Mouse (Mus musculus): ENCODE results near the gene Tysnd1. TPM values are rescaled to one million over a fixed set of nuclear protein-coding genes. Genes with fewer than 3 reads are reported as not detected.

Tysnd1 gene
- polyA plus RNA-seq, 1 experiment from 2014 or later = 32.0 TPM

- Histone ChIP-seq H3K27me3 (ENCODE audit: control insufficient read depth, insufficient read depth, low read length) (no peaks in the 10 kb centered on the region), H3K4me2 (replicated peaks) (no peak overlapping the region), H3K4me3 (replicated peaks; ENCODE audit: low read length) (no peak overlapping the region), H3K27ac (no peak overlapping the region), H3K9me3 (ENCODE audit: control insufficient read depth, low read length) (no peaks in the 10 kb centered on the region), H3K4me1 (replicated peaks; ENCODE audit: control insufficient read depth, insufficient read depth, low read length) (no peaks in the 10 kb centered on the region), H3K9ac (no peak overlapping the region), H3K36me3 (replicated peaks; ENCODE audit: control insufficient read depth, insufficient read depth) (no peaks in the 10 kb centered on the region)
- 79% methylated on average over 6 of the region's 6 CpGs for WGBS
- no peak for DNase-seq (ENCODE audit: low spot score)
- ATAC-seq (ENCODE audit: low FRiP score) = no peak
These were observed 28.0 kb downstream of the Tysnd1 start for GRCm38 (mm10) chr10:61723271-61723670.

GRCm38 (mm10) chr10:61729181-61729580 is 33.9 kb downstream of the Tysnd1 start:
- no peak for DNase-seq (ENCODE audit: low spot score)
- ATAC-seq (ENCODE audit: low FRiP score) = no peak

GRCm38 (mm10) chr10:61730171-61730570 is 34.9 kb downstream of the Tysnd1 start:
- no peak for ATAC-seq (ENCODE audit: low FRiP score)
- 96% methylated on average over 6 of the region's 6 CpGs for WGBS

More at GRCm38 (mm10) chr10:61729181-61729580, 33.9 kb downstream of the Tysnd1 start:
- Histone ChIP-seq H3K36me3 (replicated peaks; ENCODE audit: control insufficient read depth, insufficient read depth) (no peaks in the 10 kb centered on the region), H3K4me3 (replicated peaks; ENCODE audit: low read length) (no peak overlapping the region), H3K4me2 (replicated peaks) (no peak overlapping the region), H3K9ac (no peak overlapping the region), H3K4me1 (replicated peaks; ENCODE audit: control insufficient read depth, insufficient read depth, low read length) (no peaks in the 10 kb centered on the region), H3K9me3 (ENCODE audit: control insufficient read depth, low read length) (no peaks in the 10 kb centered on the region), H3K27me3 (ENCODE audit: control insufficient read depth, insufficient read depth, low read length) (no peaks in the 10 kb centered on the region), H3K27ac (no peak overlapping the region)
- 75% methylated on average over 11 of the region's 11 CpGs for WGBS

DNA sequence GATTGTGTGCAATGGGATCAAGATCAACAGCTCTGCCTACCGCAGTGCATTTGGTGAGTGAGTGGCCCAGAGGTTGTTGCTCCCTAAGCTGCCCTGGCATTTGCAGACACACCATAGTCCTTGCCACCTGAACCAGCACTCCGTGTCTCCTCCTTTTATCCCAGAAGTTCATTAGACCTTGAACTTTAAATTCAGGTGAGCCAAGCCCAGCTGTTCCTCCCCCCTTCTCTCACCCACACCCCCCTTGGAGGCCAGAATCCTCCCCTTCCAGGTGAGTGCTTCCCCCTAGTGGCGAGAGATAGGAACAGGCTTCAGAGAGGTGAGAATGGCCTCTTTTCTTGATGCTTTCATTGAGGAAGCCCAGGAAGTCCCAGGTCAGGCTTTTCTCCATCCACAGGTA is 39.1 kb downstream of the Tysnd1 start:
- Histone ChIP-seq H3K4me3 (replicated peaks; ENCODE audit: low read length) (no peak overlapping the region), H3K27ac (no peak overlapping the region), H3K9ac (no peak overlapping the region), H3K9me3 (ENCODE audit: control insufficient read depth, low read length) (no peaks in the 10 kb centered on the region), H3K27me3 (ENCODE audit: control insufficient read depth, insufficient read depth, low read length) (no peaks in the 10 kb centered on the region), H3K4me1 (replicated peaks; ENCODE audit: control insufficient read depth, insufficient read depth, low read length) (no peaks in the 10 kb centered on the region), H3K36me3 (replicated peaks; ENCODE audit: control insufficient read depth, insufficient read depth) (peaks cover 24% of the 10 kb centered on the region), H3K4me2 (replicated peaks) (no peak overlapping the region)
- 43% methylated on average over 3 of the region's 3 CpGs for WGBS
- ATAC-seq (ENCODE audit: low FRiP score) (no peak), DNase-seq (ENCODE audit: low spot score) (no peak)

More at GRCm38 (mm10) chr10:61730171-61730570, 34.9 kb downstream of the Tysnd1 start:
- DNase-seq (ENCODE audit: low spot score) = no peak
- H3K36me3 ChIP-seq (replicated peaks; ENCODE audit: control insufficient read depth, insufficient read depth) = no peaks in the 10 kb centered on the region
- no peaks in the 10 kb centered on the region for H3K9me3 ChIP-seq (ENCODE audit: control insufficient read depth, low read length)
- no peaks in the 10 kb centered on the region for H3K4me1 ChIP-seq (replicated peaks; ENCODE audit: control insufficient read depth, insufficient read depth, low read length)
- no peak overlapping the region for H3K9ac ChIP-seq
- no peak overlapping the region for H3K4me2 ChIP-seq (replicated peaks)
- H3K4me3 ChIP-seq (replicated peaks; ENCODE audit: low read length) = no peak overlapping the region
- no peaks in the 10 kb centered on the region for H3K27me3 ChIP-seq (ENCODE audit: control insufficient read depth, insufficient read depth, low read length)
- H3K27ac ChIP-seq = no peak overlapping the region

DNA sequence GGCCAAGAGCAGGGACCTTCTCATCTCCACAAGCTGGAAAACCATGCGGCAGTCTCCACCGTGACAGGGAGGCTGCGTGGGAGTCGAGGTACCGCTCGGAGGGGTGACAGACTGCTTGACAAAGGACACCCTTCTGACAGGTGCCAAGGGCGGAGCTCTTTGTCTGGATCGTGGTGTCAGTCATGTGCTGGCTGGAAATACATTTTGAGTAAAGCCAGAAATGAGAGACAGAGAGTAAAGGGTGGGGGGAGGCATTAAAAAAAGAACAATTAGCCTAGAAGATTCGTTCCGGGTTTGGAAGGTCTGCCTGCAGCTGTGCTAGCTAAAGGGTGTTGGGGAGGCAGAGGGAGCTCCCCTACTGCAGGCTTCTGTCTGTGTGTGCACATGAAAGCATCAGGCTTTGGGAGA is 41.4 kb downstream of the Tysnd1 start:
- Histone ChIP-seq H3K4me2 (replicated peaks) (no peak overlapping the region), H3K27ac (peak overlapping the region; percentile 6; the same call in 1 of the 2 replicates), H3K4me1 (replicated peaks; ENCODE audit: control insufficient read depth, insufficient read depth, low read length) (no peaks in the 10 kb centered on the region), H3K9me3 (ENCODE audit: control insufficient read depth, low read length) (no peaks in the 10 kb centered on the region), H3K4me3 (replicated peaks; ENCODE audit: low read length) (no peak overlapping the region), H3K36me3 (replicated peaks; ENCODE audit: control insufficient read depth, insufficient read depth) (peaks cover 47% of the 10 kb centered on the region), H3K27me3 (ENCODE audit: control insufficient read depth, insufficient read depth, low read length) (no peaks in the 10 kb centered on the region), H3K9ac (no peak overlapping the region)
- DNase-seq (ENCODE audit: low spot score) = no peak
- WGBS = 76% methylated on average over 10 of the region's 10 CpGs
- no peak for ATAC-seq (ENCODE audit: low FRiP score)

DNA sequence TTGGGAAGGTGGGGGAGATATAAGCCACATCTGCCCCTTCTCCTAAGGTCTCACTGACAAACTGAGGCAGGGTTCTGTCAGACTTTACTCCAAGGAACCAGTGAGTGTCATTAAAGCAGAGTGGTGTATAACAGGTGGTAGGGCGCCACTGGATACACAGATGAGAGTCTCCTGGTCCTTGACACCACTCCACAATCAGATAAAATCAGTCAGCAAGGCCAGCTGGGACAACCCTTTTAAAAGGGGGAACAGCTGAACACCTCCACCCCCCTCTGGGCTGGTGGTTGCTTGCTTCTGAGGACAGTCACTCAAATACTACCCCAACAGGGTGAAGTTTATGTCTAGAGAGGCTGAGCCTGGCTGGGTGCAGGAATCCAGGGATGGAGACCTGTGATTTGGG is 42.2 kb downstream of the Tysnd1 start:
- Histone ChIP-seq H3K27me3 (ENCODE audit: control insufficient read depth, insufficient read depth, low read length) (no peaks in the 10 kb centered on the region), H3K9me3 (ENCODE audit: control insufficient read depth, low read length) (no peaks in the 10 kb centered on the region), H3K4me2 (replicated peaks) (no peak overlapping the region), H3K9ac (no peak overlapping the region), H3K27ac (no peak overlapping the region), H3K4me1 (replicated peaks; ENCODE audit: control insufficient read depth, insufficient read depth, low read length) (no peaks in the 10 kb centered on the region), H3K4me3 (replicated peaks; ENCODE audit: low read length) (no peak overlapping the region), H3K36me3 (replicated peaks; ENCODE audit: control insufficient read depth, insufficient read depth) (peaks cover 55% of the 10 kb centered on the region)
- no peak for ATAC-seq (ENCODE audit: low FRiP score)
- no peak for DNase-seq (ENCODE audit: low spot score)
- WGBS = 91% methylated on average over 1 of the region's 1 CpGs

DNA sequence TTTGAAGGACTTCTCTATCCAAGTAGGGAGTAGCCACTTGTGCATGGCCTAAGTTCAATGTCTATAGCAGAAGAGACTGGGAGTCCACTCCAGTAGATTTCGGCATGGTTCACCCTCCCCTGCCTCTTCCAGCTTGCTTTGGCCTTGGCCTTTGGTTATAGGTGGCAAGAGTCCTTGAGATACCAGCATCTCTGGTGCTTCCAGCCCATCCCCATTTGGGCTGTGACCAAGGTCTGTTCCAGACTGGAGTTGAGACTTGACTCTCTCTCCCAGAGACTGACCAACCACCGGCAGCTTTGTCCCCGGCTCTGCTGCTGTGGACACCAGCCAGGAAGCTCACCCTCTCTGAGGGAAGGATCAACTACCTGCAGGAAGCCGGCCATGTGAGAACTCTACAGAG is 42.8 kb downstream of the Tysnd1 start:
- H3K4me1 ChIP-seq (replicated peaks; ENCODE audit: control insufficient read depth, insufficient read depth, low read length) = no peaks in the 10 kb centered on the region
- H3K4me3 ChIP-seq (replicated peaks; ENCODE audit: low read length) = no peak overlapping the region
- WGBS = 99% methylated on average over 4 of the region's 4 CpGs
- H3K36me3 ChIP-seq (replicated peaks; ENCODE audit: control insufficient read depth, insufficient read depth) = peaks cover 61% of the 10 kb centered on the region
- H3K27me3 ChIP-seq (ENCODE audit: control insufficient read depth, insufficient read depth, low read length) = no peaks in the 10 kb centered on the region
- ATAC-seq (ENCODE audit: low FRiP score) (no peak), DNase-seq (ENCODE audit: low spot score) (no peak)
- H3K9ac ChIP-seq = no peak overlapping the region
- no peaks in the 10 kb centered on the region for H3K9me3 ChIP-seq (ENCODE audit: control insufficient read depth, low read length)
- no peak overlapping the region for H3K4me2 ChIP-seq (replicated peaks)
- H3K27ac ChIP-seq = no peak overlapping the region

- DNase-seq (ENCODE audit: low spot score) (no peak), ATAC-seq (ENCODE audit: low FRiP score) (no peak)
- no peak overlapping the region for H3K4me3 ChIP-seq (replicated peaks; ENCODE audit: low read length)
- H3K4me1 ChIP-seq (replicated peaks; ENCODE audit: control insufficient read depth, insufficient read depth, low read length) = no peaks in the 10 kb centered on the region
- peaks cover 93% of the 10 kb centered on the region for H3K36me3 ChIP-seq (replicated peaks; ENCODE audit: control insufficient read depth, insufficient read depth)
- H3K9ac ChIP-seq = no peak overlapping the region
- no peak overlapping the region for H3K27ac ChIP-seq
- whole genome bisulfite sequencing = 96% methylated on average over 1 of the region's 1 CpGs
- 0 out of 2 replicates have a peak, but pooled peaks cover 3% of the 10 kb centered on the region for H3K9me3 ChIP-seq (ENCODE audit: control insufficient read depth, low read length)
- H3K27me3 ChIP-seq (ENCODE audit: control insufficient read depth, insufficient read depth, low read length) = no peaks in the 10 kb centered on the region
- H3K4me2 ChIP-seq (replicated peaks) = no peak overlapping the region
These were observed 46.0 kb downstream of the Tysnd1 start for GRCm38 (mm10) chr10:61741306-61741705.

DNA sequence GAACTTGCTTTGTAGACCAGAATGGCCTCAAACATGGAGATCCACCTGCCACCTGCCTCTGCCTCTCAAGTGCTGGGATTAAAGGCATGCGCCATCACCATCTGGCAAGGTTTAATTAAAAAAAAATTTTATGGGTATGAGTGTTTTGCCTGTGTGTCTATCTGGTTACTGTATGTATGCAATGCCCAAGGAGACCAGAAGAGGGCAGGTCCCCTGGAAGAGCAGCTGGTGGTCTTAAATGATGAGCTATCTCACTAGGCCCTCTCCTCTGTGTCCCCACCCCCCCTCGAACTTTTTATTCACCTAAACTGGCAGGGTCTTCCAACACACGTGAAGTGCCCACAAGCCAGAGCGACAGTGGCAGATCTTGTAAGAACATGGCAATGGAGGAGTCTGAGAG is 46.6 kb downstream of the Tysnd1 start:
- no peak for DNase-seq (ENCODE audit: low spot score)
- no peak for ATAC-seq (ENCODE audit: low FRiP score)
- Histone ChIP-seq H3K4me2 (replicated peaks) (no peak overlapping the region), H3K4me1 (replicated peaks; ENCODE audit: control insufficient read depth, insufficient read depth, low read length) (no peaks in the 10 kb centered on the region), H3K4me3 (replicated peaks; ENCODE audit: low read length) (no peak overlapping the region), H3K9me3 (ENCODE audit: control insufficient read depth, low read length) (0 out of 2 replicates have a peak, but pooled peaks cover 3% of the 10 kb centered on the region), H3K36me3 (replicated peaks; ENCODE audit: control insufficient read depth, insufficient read depth) (peaks cover 99% of the 10 kb centered on the region), H3K27me3 (ENCODE audit: control insufficient read depth, insufficient read depth, low read length) (no peaks in the 10 kb centered on the region), H3K9ac (no peak overlapping the region), H3K27ac (no peak overlapping the region)
- 92% methylated on average over 4 of the region's 4 CpGs for WGBS

DNA sequence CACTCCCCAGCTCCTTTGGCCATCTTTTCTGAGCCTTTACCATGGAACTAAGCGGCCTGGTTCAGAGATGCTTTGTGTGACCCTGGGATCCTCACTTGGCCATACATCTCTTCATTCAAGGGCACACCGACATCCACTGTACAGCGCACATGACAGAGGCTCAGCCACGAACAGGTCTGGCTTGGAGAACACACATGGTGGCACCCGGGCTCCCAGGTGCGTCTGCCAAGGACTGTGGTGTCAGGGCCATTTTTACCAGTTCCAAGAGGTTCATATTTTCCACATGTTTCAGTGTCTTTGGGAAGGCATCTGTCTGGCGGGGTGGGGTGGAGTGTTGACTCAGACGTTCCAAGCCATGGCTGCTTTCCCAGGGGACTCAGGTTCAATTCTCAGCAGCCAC is 47.0 kb downstream of the Tysnd1 start:
- Histone ChIP-seq H3K9me3 (ENCODE audit: control insufficient read depth, low read length) (0 out of 2 replicates have a peak, but pooled peaks cover 3% of the 10 kb centered on the region), H3K4me2 (replicated peaks) (no peak overlapping the region), H3K36me3 (replicated peaks; ENCODE audit: control insufficient read depth, insufficient read depth) (peaks cover 100% of the 10 kb centered on the region), H3K4me3 (replicated peaks; ENCODE audit: low read length) (no peak overlapping the region), H3K27ac (no peak overlapping the region), H3K9ac (no peak overlapping the region), H3K4me1 (replicated peaks; ENCODE audit: control insufficient read depth, insufficient read depth, low read length) (no peaks in the 10 kb centered on the region), H3K27me3 (ENCODE audit: control insufficient read depth, insufficient read depth, low read length) (no peaks in the 10 kb centered on the region)
- DNase-seq (ENCODE audit: low spot score) = no peak
- ATAC-seq (ENCODE audit: low FRiP score) = no peak
- 95% methylated on average over 8 of the region's 8 CpGs for WGBS

All from hindbrain, embryonic 14.5 days (tissue).